Mouse (Mus musculus): ENCODE results near the gene Cbr2. TPM values are rescaled to one million over a fixed set of nuclear protein-coding genes. Genes with fewer than 3 reads are reported as not detected.

The Cbr2 gene
- total and polyA plus RNA-seq, 2 experiments from 2014 or later = 2.4 to 12.2 TPM

DNA sequence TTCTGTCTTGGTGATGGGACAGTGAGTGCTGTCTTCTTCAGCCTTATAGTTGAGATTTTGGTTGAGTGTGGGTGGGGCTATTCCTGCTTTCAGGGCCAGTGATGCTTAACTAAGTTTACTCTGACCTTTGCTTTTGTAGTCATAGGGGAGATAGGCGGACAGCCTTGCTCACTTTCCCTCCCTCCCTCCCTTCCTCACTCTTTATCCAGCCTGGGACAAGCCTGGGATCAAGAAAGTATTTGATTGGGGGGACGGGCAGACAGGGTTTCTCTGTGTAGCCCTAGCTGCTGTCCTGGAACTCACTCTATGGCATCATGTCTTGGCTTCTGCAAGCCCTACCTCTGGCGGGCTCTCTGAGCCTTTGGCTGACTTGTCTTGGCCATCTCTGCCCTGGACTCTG, 38.5 kb downstream of the Cbr2 start:
- no peak for ATAC-seq (ENCODE audit: insufficient read depth, low read depth)
- Histone ChIP-seq H3K4me2 (ENCODE audit: low read depth, low read length) (no peak overlapping the region), H3K4me1 (ENCODE audit: control insufficient read depth, insufficient read depth) (peaks cover 31% of the 10 kb centered on the region), H3K36me3 (replicated peaks; ENCODE audit: control insufficient read depth, insufficient read depth, low read length) (peaks cover 24% of the 10 kb centered on the region), H3K27ac (ENCODE audit: low read depth) (no peak overlapping the region), H3K4me3 (ENCODE audit: low read depth, low read length) (no peak overlapping the region), H3K9me3 (replicated peaks; ENCODE audit: control insufficient read depth, low read length) (no peaks in the 10 kb centered on the region), H3K27me3 (ENCODE audit: control insufficient read depth, insufficient read depth, low read length) (no peaks in the 10 kb centered on the region), H3K9ac (replicated peaks; ENCODE audit: low read depth, low read length) (no peak overlapping the region)
- WGBS = 87% methylated on average over 3 of the region's 3 CpGs
- no peak for TF ChIP-seq CTCF (IDR thresholded peaks at IDR 0.05; ENCODE audit: low read depth)
- DNase-seq (ENCODE audit: low spot score) = no peak

DNA sequence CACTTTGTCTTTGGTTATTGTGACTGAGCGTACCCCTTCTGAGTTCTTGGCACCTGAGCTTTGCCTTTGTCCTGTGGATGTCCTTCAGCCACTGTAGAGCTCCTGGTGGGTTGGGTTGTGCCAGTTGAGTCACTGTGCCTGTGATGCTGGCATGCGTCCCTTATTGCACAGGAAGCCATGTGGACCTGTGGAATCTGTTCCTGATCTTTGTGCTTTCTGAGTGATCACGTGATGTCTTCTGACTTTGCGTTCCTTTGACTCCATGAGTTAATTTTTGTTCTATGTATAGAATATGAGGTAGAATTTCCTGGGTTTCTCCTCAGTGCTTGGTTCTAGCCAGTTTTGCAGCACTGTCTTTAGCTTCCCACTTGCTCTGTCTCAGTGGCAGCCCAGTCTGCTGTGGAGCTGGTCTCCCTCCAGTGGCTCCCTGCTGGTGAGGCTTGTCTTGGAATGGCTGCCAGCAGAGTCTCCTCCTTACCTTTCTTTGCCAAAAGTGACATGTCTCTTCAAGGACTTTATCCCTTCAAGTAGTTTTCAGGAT, 39.4 kb downstream of the Cbr2 start:
- H3K27me3 ChIP-seq (ENCODE audit: control insufficient read depth, insufficient read depth, low read length) = no peaks in the 10 kb centered on the region
- TF ChIP-seq EP300 (IDR thresholded peaks at IDR 0.05; ENCODE audit: low read depth) = no peak
- TF ChIP-seq CTCF (IDR thresholded peaks at IDR 0.05; ENCODE audit: low read depth) = no peak
- H3K36me3 ChIP-seq (replicated peaks; ENCODE audit: control insufficient read depth, insufficient read depth, low read length) = peaks cover 31% of the 10 kb centered on the region
- WGBS = 46% methylated on average over 4 of the region's 4 CpGs
- ATAC-seq (ENCODE audit: insufficient read depth, low read depth) = peak; percentile 39; the same call in 1 of the 2 replicates
- no peaks in the 10 kb centered on the region for H3K9me3 ChIP-seq (replicated peaks; ENCODE audit: control insufficient read depth, low read length)
- H3K4me2 ChIP-seq (ENCODE audit: low read depth, low read length) = no peak overlapping the region
- no peak overlapping the region for H3K9ac ChIP-seq (replicated peaks; ENCODE audit: low read depth, low read length)
- peak overlapping the region; percentile 67 for H3K27ac ChIP-seq (ENCODE audit: low read depth)
- H3K4me1 ChIP-seq (ENCODE audit: control insufficient read depth, insufficient read depth) = peaks cover 27% of the 10 kb centered on the region
- H3K4me3 ChIP-seq (ENCODE audit: low read depth, low read length) = no peak overlapping the region
- peak; percentile 46 for DNase-seq (ENCODE audit: low spot score)

DNA sequence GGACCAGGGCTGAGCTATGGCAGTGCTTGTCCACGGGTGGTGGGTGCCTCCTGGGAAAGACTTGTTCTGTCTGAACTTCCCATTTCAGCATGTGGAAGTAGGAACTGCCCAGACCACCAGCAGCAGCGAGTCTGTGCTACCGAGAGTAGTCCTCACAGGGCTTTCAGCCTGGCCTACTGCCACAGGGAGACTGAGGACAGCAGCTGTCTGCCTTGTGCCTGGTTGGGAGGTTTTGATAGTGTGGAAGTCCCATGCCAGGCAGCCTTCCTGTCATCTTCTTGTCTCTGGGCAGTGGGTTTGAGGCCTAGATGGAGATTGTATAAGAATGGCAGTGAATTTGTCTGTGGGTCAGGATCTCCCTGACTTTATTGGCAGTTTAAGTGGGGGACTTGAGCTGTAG, 42.5 kb downstream of the Cbr2 start:
- Histone ChIP-seq H3K36me3 (replicated peaks; ENCODE audit: control insufficient read depth, insufficient read depth, low read length) (peaks cover 42% of the 10 kb centered on the region), H3K4me3 (ENCODE audit: low read depth, low read length) (no peak overlapping the region), H3K4me2 (ENCODE audit: low read depth, low read length) (no peak overlapping the region), H3K9me3 (replicated peaks; ENCODE audit: control insufficient read depth, low read length) (no peaks in the 10 kb centered on the region), H3K4me1 (ENCODE audit: control insufficient read depth, insufficient read depth) (peaks cover 12% of the 10 kb centered on the region), H3K27me3 (ENCODE audit: control insufficient read depth, insufficient read depth, low read length) (no peaks in the 10 kb centered on the region), H3K27ac (ENCODE audit: low read depth) (no peak overlapping the region), H3K9ac (replicated peaks; ENCODE audit: low read depth, low read length) (no peak overlapping the region)
- ATAC-seq (ENCODE audit: insufficient read depth, low read depth) = no peak
- no peak for DNase-seq (ENCODE audit: low spot score)
- 82% methylated on average over 3 of the region's 3 CpGs for WGBS
- no peak for TF ChIP-seq CTCF (IDR thresholded peaks at IDR 0.05; ENCODE audit: low read depth)

DNA sequence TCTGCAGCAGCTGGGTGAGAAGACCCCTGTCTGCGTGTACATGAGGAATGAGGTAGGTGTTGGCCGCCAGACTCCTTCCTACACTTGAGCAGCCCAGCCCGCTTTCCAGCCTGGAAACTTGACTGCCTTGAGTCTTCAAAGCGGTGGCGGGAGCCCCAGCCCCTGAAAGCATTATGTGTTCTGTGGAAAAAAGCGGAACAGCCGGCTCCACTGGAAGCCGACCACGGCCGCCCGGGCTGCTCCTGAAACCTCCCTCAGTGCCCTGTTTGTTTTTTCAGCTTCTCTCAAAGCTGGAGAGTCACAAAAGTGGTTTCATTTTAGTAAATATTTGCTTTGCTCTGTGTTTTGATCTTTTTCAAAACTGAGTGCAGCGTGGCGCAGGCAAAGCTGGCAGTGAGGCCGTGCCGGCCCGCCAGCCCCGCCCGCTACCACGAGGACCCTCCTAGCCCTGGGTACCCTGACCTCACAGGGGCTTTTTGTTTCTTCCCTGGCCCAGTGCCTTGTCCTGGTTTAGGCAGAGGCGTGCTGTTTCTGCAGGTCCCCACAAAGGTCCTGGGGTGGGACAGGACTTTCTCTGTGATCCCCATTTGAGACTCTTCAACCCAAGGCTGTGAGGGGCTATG, 45.2 kb downstream of the Cbr2 start:
- Histone ChIP-seq H3K27me3 (ENCODE audit: control insufficient read depth, insufficient read depth, low read length) (no peaks in the 10 kb centered on the region), H3K4me2 (ENCODE audit: low read depth, low read length) (no peak overlapping the region), H3K4me3 (ENCODE audit: low read depth, low read length) (no peak overlapping the region), H3K9ac (replicated peaks; ENCODE audit: low read depth, low read length) (no peak overlapping the region), H3K9me3 (replicated peaks; ENCODE audit: control insufficient read depth, low read length) (no peaks in the 10 kb centered on the region), H3K4me1 (ENCODE audit: control insufficient read depth, insufficient read depth) (peaks cover 1% of the 10 kb centered on the region; the same call in 1 of the 2 replicates), H3K27ac (ENCODE audit: low read depth) (no peak overlapping the region), H3K36me3 (replicated peaks; ENCODE audit: control insufficient read depth, insufficient read depth, low read length) (peaks cover 53% of the 10 kb centered on the region)
- DNase-seq (ENCODE audit: low spot score) (no peak), ATAC-seq (ENCODE audit: insufficient read depth, low read depth) (no peak)
- WGBS = 92% methylated on average over 20 of the region's 20 CpGs
- TF ChIP-seq EP300 (IDR thresholded peaks at IDR 0.05; ENCODE audit: low read depth) (no peak), CTCF (IDR thresholded peaks at IDR 0.05; ENCODE audit: low read depth) (no peak)

DNA sequence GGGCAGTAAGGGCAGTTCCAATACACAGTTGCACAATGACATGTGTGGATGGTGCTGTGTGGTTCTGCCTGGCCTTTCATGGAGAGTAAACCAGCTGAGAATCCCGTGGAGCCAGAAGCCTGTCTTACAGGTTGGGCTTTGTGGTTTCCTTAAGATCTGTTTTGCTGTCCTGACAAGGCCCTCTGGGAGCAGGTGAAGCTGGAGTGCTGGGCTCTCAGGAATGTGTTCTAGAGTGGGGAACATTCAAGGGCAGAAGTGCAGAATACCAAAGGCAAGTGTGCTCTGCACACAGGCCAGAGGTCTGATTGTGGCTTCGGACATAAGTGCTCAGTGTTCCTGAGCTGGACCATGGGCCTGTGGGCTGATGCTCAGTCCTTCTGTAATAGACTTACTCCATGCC, 47.3 kb downstream of the Cbr2 start:
- no peaks in the 10 kb centered on the region for H3K9me3 ChIP-seq (replicated peaks; ENCODE audit: control insufficient read depth, low read length)
- no peak overlapping the region for H3K4me3 ChIP-seq (ENCODE audit: low read depth, low read length)
- no peak overlapping the region for H3K9ac ChIP-seq (replicated peaks; ENCODE audit: low read depth, low read length)
- H3K4me2 ChIP-seq (ENCODE audit: low read depth, low read length) = no peak overlapping the region
- TF ChIP-seq CTCF (IDR thresholded peaks at IDR 0.05; ENCODE audit: low read depth) (no peak), EP300 (IDR thresholded peaks at IDR 0.05; ENCODE audit: low read depth) (no peak)
- no peaks in the 10 kb centered on the region for H3K27me3 ChIP-seq (ENCODE audit: control insufficient read depth, insufficient read depth, low read length)
- no peak for DNase-seq (ENCODE audit: low spot score)
- no peak overlapping the region for H3K27ac ChIP-seq (ENCODE audit: low read depth)
- H3K4me1 ChIP-seq (ENCODE audit: control insufficient read depth, insufficient read depth) = no peaks in the 10 kb centered on the region; the same call in 1 of the 2 replicates
- no peak for ATAC-seq (ENCODE audit: insufficient read depth, low read depth)
- 52% methylated on average over 2 of the region's 2 CpGs for WGBS
- peaks cover 59% of the 10 kb centered on the region for H3K36me3 ChIP-seq (replicated peaks; ENCODE audit: control insufficient read depth, insufficient read depth, low read length)

DNA sequence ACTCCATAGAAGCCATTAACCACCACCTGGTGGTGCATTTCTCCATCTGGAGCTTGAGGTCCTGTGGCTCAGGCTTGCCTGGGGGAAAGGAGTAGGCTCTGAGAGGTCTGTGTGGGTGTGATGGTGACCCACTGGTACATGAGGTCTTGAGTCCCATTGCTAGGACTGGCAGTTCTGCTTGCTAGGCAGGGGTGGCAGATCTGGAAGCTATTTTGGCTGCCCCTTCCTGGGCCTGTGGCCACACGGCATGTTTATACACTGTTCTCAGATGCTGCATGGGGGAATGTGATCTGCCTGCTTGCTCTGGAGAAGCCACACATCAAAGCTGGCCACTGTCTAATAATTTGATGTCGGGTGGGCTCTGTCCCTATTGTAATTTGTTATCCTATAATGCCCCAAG, 47.8 kb downstream of the Cbr2 start:
- Histone ChIP-seq H3K9ac (replicated peaks; ENCODE audit: low read depth, low read length) (no peak overlapping the region), H3K4me2 (ENCODE audit: low read depth, low read length) (no peak overlapping the region), H3K4me1 (ENCODE audit: control insufficient read depth, insufficient read depth) (no peaks in the 10 kb centered on the region; the same call in 1 of the 2 replicates), H3K4me3 (ENCODE audit: low read depth, low read length) (no peak overlapping the region), H3K27me3 (ENCODE audit: control insufficient read depth, insufficient read depth, low read length) (no peaks in the 10 kb centered on the region), H3K9me3 (replicated peaks; ENCODE audit: control insufficient read depth, low read length) (no peaks in the 10 kb centered on the region), H3K27ac (ENCODE audit: low read depth) (no peak overlapping the region), H3K36me3 (replicated peaks; ENCODE audit: control insufficient read depth, insufficient read depth, low read length) (peaks cover 54% of the 10 kb centered on the region)
- TF ChIP-seq EP300 (IDR thresholded peaks at IDR 0.05; ENCODE audit: low read depth) (no peak), CTCF (IDR thresholded peaks at IDR 0.05; ENCODE audit: low read depth) (no peak)
- WGBS = 70% methylated on average over 2 of the region's 2 CpGs
- DNase-seq (ENCODE audit: low spot score) (no peak), ATAC-seq (ENCODE audit: insufficient read depth, low read depth) (no peak)
